18 mouse cellular contexts compared by ENCODE assay signal in the genomic region with DNA sequence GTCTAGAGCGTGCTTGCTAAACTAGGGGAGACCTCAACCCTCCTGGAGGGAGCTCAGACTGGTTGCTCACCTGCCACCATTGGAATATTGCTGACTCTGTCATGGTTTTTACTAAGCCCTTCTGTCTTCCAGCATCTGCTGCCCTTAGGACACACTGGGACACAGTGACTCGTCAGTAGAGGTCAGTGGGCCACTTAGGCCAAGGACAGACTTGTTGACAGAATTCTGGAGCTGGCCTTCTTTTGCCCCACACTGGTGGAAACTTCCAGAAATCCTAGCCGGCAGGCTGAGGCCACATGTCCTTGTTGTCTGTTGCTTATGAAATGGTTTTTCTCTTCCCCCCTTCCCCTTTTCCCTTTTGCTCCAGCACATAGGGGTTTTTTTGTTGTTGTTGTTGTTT. TPM values are rescaled to one million over a fixed set of nuclear protein-coding genes. Genes with fewer than 3 reads are reported as not detected.
"Had no signal": no experiment of that assay in that cellular context is flagged by ENCODE, and none has a peak within 500 bp of the region (broad histone marks: within the 10 kb centered on the region; RNA-seq: fewer than 3 reads in every experiment).

No protein-coding gene starts in this region.

- H3K4me3 ChIP-seq: lung, embryonic 15.5 days; megakaryocyte, embryonic 14.5 days; midbrain, embryonic 13.5 days; midbrain, embryonic 15.5 days; neural tube, embryonic 12.5 days; stomach, embryonic 15.5 days had no signal

- H3K9ac ChIP-seq: lung, embryonic 15.5 days; midbrain, embryonic 13.5 days; midbrain, embryonic 15.5 days; neural tube, embryonic 12.5 days; stomach, embryonic 15.5 days had no signal

- H3K27ac ChIP-seq: macrophage; neural tube, embryonic 12.5 days; stomach, embryonic 15.5 days; stomach, postnatal 0 days had no signal

- H3K4me1 ChIP-seq: megakaryocyte, embryonic 14.5 days had no signal

- ATAC-seq: lung, postnatal 0 days; midbrain, embryonic 13.5 days; midbrain, embryonic 15.5 days had no signal

- H3K9me3 ChIP-seq: lung, embryonic 15.5 days; megakaryocyte, embryonic 14.5 days; midbrain, embryonic 13.5 days; midbrain, embryonic 15.5 days; neural tube, embryonic 12.5 days; stomach, embryonic 15.5 days had no signal

- H3K27me3 ChIP-seq: lung, embryonic 15.5 days; midbrain, embryonic 13.5 days; midbrain, embryonic 15.5 days; neural tube, embryonic 12.5 days; stomach, embryonic 15.5 days had no signal

- H3K36me3 ChIP-seq: lung, embryonic 15.5 days; midbrain, embryonic 15.5 days; stomach, embryonic 15.5 days had no signal

- DNase-seq: lung, adult 2 months; lung, postnatal 14 days; lung, postnatal 36 days; right cerebral cortex, postnatal 14 days; thymus, adult 2 months; thymus, postnatal 25 days; thymus, postnatal 4 days had no signal

- H3K4me2 ChIP-seq: lung, embryonic 15.5 days; midbrain, embryonic 11.5 days; midbrain, embryonic 13.5 days; midbrain, embryonic 15.5 days; neural tube, embryonic 12.5 days; stomach, embryonic 15.5 days had no signal

RNA-seq across cellular contexts. Expression of gene Pde9a, which starts 15.2 kb away (rescaled TPM):
- total RNA-seq: monocyte, adult 5-6 weeks had no signal
- polyA plus RNA-seq: macrophage had no signal
